Mouse (Mus musculus): ENCODE results near the gene Ust. TPM values are rescaled to one million over a fixed set of nuclear protein-coding genes. Genes with fewer than 3 reads are reported as not detected.

The Ust gene
- polyA plus RNA-seq, 1 experiment from 2014 or later, result 9.0 TPM

GRCm38 (mm10) chr10:8427671-8428364, 90.8 kb downstream of the Ust start:
- no peaks in the 10 kb centered on the region for H3K4me1 ChIP-seq (ENCODE audit: control insufficient read depth, insufficient read depth, low read length)
- no peak for ATAC-seq (ENCODE audit: low FRiP score, low TSS enrichment)
- no peak overlapping the region for H3K9ac ChIP-seq (ENCODE audit: low read depth, low read length)
- H3K27me3 ChIP-seq (ENCODE audit: control insufficient read depth, insufficient read depth, low read length), result no peaks in the 10 kb centered on the region
- H3K4me2 ChIP-seq (replicated peaks; ENCODE audit: low read depth, low read length), result no peak overlapping the region
- no peaks in the 10 kb centered on the region for H3K9me3 ChIP-seq (ENCODE audit: control insufficient read depth, low read length)
- H3K4me3 ChIP-seq (ENCODE audit: low read length), result no peak overlapping the region
- 93% methylated on average over 12 of the region's 12 CpGs for WGBS
- no peak overlapping the region for H3K27ac ChIP-seq (ENCODE audit: low read depth, low read length)
- H3K36me3 ChIP-seq (ENCODE audit: control insufficient read depth, insufficient read depth, low read length), result no peaks in the 10 kb centered on the region

- H3K9me3 ChIP-seq (ENCODE audit: control insufficient read depth, low read length), result no peaks in the 10 kb centered on the region
- no peak overlapping the region for H3K4me2 ChIP-seq (replicated peaks; ENCODE audit: low read depth, low read length)
- H3K27me3 ChIP-seq (ENCODE audit: control insufficient read depth, insufficient read depth, low read length), result no peaks in the 10 kb centered on the region
- WGBS, result 51% methylated on average over 6 of the region's 6 CpGs
- H3K9ac ChIP-seq (ENCODE audit: low read depth, low read length), result no peak overlapping the region
- H3K36me3 ChIP-seq (ENCODE audit: control insufficient read depth, insufficient read depth, low read length), result no peaks in the 10 kb centered on the region
- H3K4me1 ChIP-seq (ENCODE audit: control insufficient read depth, insufficient read depth, low read length), result no peaks in the 10 kb centered on the region
- H3K4me3 ChIP-seq (ENCODE audit: low read length), result no peak overlapping the region
- no peak overlapping the region for H3K27ac ChIP-seq (ENCODE audit: low read depth, low read length)
- no peak for ATAC-seq (ENCODE audit: low FRiP score, low TSS enrichment)
Observed at GRCm38 (mm10) chr10:8419496-8420009, 99.1 kb downstream of the Ust start.

GRCm38 (mm10) chr10:8415474-8415873, 103.2 kb downstream of the Ust start:
- Histone ChIP-seq H3K27me3 (ENCODE audit: control insufficient read depth, insufficient read depth, low read length) (no peaks in the 10 kb centered on the region), H3K4me3 (ENCODE audit: low read length) (no peak overlapping the region), H3K4me2 (replicated peaks; ENCODE audit: low read depth, low read length) (no peak overlapping the region), H3K9me3 (ENCODE audit: control insufficient read depth, low read length) (no peaks in the 10 kb centered on the region), H3K36me3 (ENCODE audit: control insufficient read depth, insufficient read depth, low read length) (no peaks in the 10 kb centered on the region), H3K9ac (ENCODE audit: low read depth, low read length) (no peak overlapping the region), H3K4me1 (ENCODE audit: control insufficient read depth, insufficient read depth, low read length) (no peaks in the 10 kb centered on the region), H3K27ac (ENCODE audit: low read depth, low read length) (no peak overlapping the region)
- ATAC-seq (ENCODE audit: low FRiP score, low TSS enrichment), result no peak
- 86% methylated on average over 5 of the region's 5 CpGs for WGBS

GRCm38 (mm10) chr10:8415036-8415435, 103.6 kb downstream of the Ust start:
- Histone ChIP-seq H3K4me2 (replicated peaks; ENCODE audit: low read depth, low read length) (no peak overlapping the region), H3K9me3 (ENCODE audit: control insufficient read depth, low read length) (no peaks in the 10 kb centered on the region), H3K9ac (ENCODE audit: low read depth, low read length) (no peak overlapping the region), H3K27me3 (ENCODE audit: control insufficient read depth, insufficient read depth, low read length) (no peaks in the 10 kb centered on the region), H3K4me1 (ENCODE audit: control insufficient read depth, insufficient read depth, low read length) (no peaks in the 10 kb centered on the region), H3K36me3 (ENCODE audit: control insufficient read depth, insufficient read depth, low read length) (no peaks in the 10 kb centered on the region), H3K27ac (ENCODE audit: low read depth, low read length) (no peak overlapping the region), H3K4me3 (ENCODE audit: low read length) (no peak overlapping the region)
- ATAC-seq (ENCODE audit: low FRiP score, low TSS enrichment), result no peak
- WGBS, result 91% methylated on average over 7 of the region's 7 CpGs

- ATAC-seq (ENCODE audit: low FRiP score, low TSS enrichment), result no peak
- H3K27ac ChIP-seq (ENCODE audit: low read depth, low read length), result no peak overlapping the region
- no peaks in the 10 kb centered on the region for H3K36me3 ChIP-seq (ENCODE audit: control insufficient read depth, insufficient read depth, low read length)
- H3K4me2 ChIP-seq (replicated peaks; ENCODE audit: low read depth, low read length), result no peak overlapping the region
- WGBS, result 94% methylated on average over 4 of the region's 4 CpGs
- H3K4me1 ChIP-seq (ENCODE audit: control insufficient read depth, insufficient read depth, low read length), result no peaks in the 10 kb centered on the region
- no peak overlapping the region for H3K4me3 ChIP-seq (ENCODE audit: low read length)
- H3K9ac ChIP-seq (ENCODE audit: low read depth, low read length), result no peak overlapping the region
- no peaks in the 10 kb centered on the region for H3K27me3 ChIP-seq (ENCODE audit: control insufficient read depth, insufficient read depth, low read length)
- H3K9me3 ChIP-seq (ENCODE audit: control insufficient read depth, low read length), result no peaks in the 10 kb centered on the region
Observed at GRCm38 (mm10) chr10:8405141-8405540, 113.5 kb downstream of the Ust start.

GRCm38 (mm10) chr10:8392226-8392625, 126.4 kb downstream of the Ust start:
- Histone ChIP-seq H3K9ac (ENCODE audit: low read depth, low read length) (no peak overlapping the region), H3K27me3 (ENCODE audit: control insufficient read depth, insufficient read depth, low read length) (no peaks in the 10 kb centered on the region), H3K9me3 (ENCODE audit: control insufficient read depth, low read length) (no peaks in the 10 kb centered on the region), H3K36me3 (ENCODE audit: control insufficient read depth, insufficient read depth, low read length) (no peaks in the 10 kb centered on the region), H3K4me1 (ENCODE audit: control insufficient read depth, insufficient read depth, low read length) (no peaks in the 10 kb centered on the region), H3K4me2 (replicated peaks; ENCODE audit: low read depth, low read length) (no peak overlapping the region), H3K27ac (ENCODE audit: low read depth, low read length) (no peak overlapping the region), H3K4me3 (ENCODE audit: low read length) (no peak overlapping the region)
- 42% methylated on average over 2 of the region's 2 CpGs for WGBS
- ATAC-seq (ENCODE audit: low FRiP score, low TSS enrichment), result no peak

- no peaks in the 10 kb centered on the region for H3K36me3 ChIP-seq (ENCODE audit: control insufficient read depth, insufficient read depth, low read length)
- H3K27me3 ChIP-seq (ENCODE audit: control insufficient read depth, insufficient read depth, low read length), result no peaks in the 10 kb centered on the region
- H3K4me1 ChIP-seq (ENCODE audit: control insufficient read depth, insufficient read depth, low read length), result no peaks in the 10 kb centered on the region
- ATAC-seq (ENCODE audit: low FRiP score, low TSS enrichment), result no peak
- no peak overlapping the region for H3K4me2 ChIP-seq (replicated peaks; ENCODE audit: low read depth, low read length)
- H3K9ac ChIP-seq (ENCODE audit: low read depth, low read length), result no peak overlapping the region
- H3K9me3 ChIP-seq (ENCODE audit: control insufficient read depth, low read length), result no peaks in the 10 kb centered on the region
- no peak overlapping the region for H3K27ac ChIP-seq (ENCODE audit: low read depth, low read length)
- WGBS, result 71% methylated on average over 4 of the region's 4 CpGs
- no peak overlapping the region for H3K4me3 ChIP-seq (ENCODE audit: low read length)
Observed at GRCm38 (mm10) chr10:8391264-8391748, 127.3 kb downstream of the Ust start.

GRCm38 (mm10) chr10:8388239-8388638, 130.4 kb downstream of the Ust start:
- Histone ChIP-seq H3K4me3 (ENCODE audit: low read length) (no peak overlapping the region), H3K9me3 (ENCODE audit: control insufficient read depth, low read length) (no peaks in the 10 kb centered on the region), H3K4me1 (ENCODE audit: control insufficient read depth, insufficient read depth, low read length) (no peaks in the 10 kb centered on the region), H3K4me2 (replicated peaks; ENCODE audit: low read depth, low read length) (no peak overlapping the region), H3K27me3 (ENCODE audit: control insufficient read depth, insufficient read depth, low read length) (no peaks in the 10 kb centered on the region), H3K9ac (ENCODE audit: low read depth, low read length) (no peak overlapping the region), H3K36me3 (ENCODE audit: control insufficient read depth, insufficient read depth, low read length) (no peaks in the 10 kb centered on the region), H3K27ac (ENCODE audit: low read depth, low read length) (no peak overlapping the region)
- ATAC-seq (ENCODE audit: low FRiP score, low TSS enrichment), result no peak
- WGBS, result 73% methylated on average over 7 of the region's 7 CpGs

GRCm38 (mm10) chr10:8369894-8370500, 148.6 kb downstream of the Ust start:
- WGBS, result 80% methylated on average over 10 of the region's 10 CpGs
- Histone ChIP-seq H3K27me3 (ENCODE audit: control insufficient read depth, insufficient read depth, low read length) (no peaks in the 10 kb centered on the region), H3K9me3 (ENCODE audit: control insufficient read depth, low read length) (no peaks in the 10 kb centered on the region), H3K36me3 (ENCODE audit: control insufficient read depth, insufficient read depth, low read length) (no peaks in the 10 kb centered on the region), H3K9ac (ENCODE audit: low read depth, low read length) (no peak overlapping the region), H3K4me1 (ENCODE audit: control insufficient read depth, insufficient read depth, low read length) (no peaks in the 10 kb centered on the region), H3K4me2 (replicated peaks; ENCODE audit: low read depth, low read length) (no peak overlapping the region), H3K27ac (ENCODE audit: low read depth, low read length) (no peak overlapping the region), H3K4me3 (ENCODE audit: low read length) (no peak overlapping the region)
- no peak for ATAC-seq (ENCODE audit: low FRiP score, low TSS enrichment)
